Mouse (Mus musculus) spleen, adult 2 months (tissue): ENCODE measurements around the gene Cfap69.

Experiments used
- CTCF ChIP-seq: fragments of 200-500 bp; IDR thresholded peaks from 2 replicates; pipeline ENCODE4 v1.5.1; 2011; ENCODE audit warnings: mild to moderate bottlenecking, inconsistent platforms; ENCODE audit not compliant: insufficient read depth, insufficient read length, insufficient replicate concordance; ENCODE audit errors: extremely low read depth
- POLR2A ChIP-seq: fragments of 200-500 bp; IDR thresholded peaks from 2 replicates; pipeline ENCODE4 v1.6.1; 2011; ENCODE audit warnings: low read depth, low read length, inconsistent platforms

GRCm38 (mm10) chr5:5668920-5669319, 4.9 kb upstream of the Cfap69 start:
- TF ChIP-seq CTCF (no peak), POLR2A (no peak)
